Mouse (Mus musculus) embryonic fibroblast, embryonic 13.5 days (primary cell): ENCODE data around the gene A4galt.

Experiments used
- CTCF ChIP-seq: IDR thresholded peaks from 2 replicates; pipeline ENCODE4 v1.5.1; 2011; ENCODE audit warnings: mild to moderate bottlenecking, control low read depth, low read length, moderate library complexity, borderline replicate concordance; ENCODE audit not compliant: insufficient read depth
- POLR2A ChIP-seq: IDR thresholded peaks from 2 replicates; pipeline ENCODE4 v1.6.1; 2011; ENCODE audit warnings: low read depth, mild to moderate bottlenecking, control low read depth, low read length, moderate library complexity

DNA sequence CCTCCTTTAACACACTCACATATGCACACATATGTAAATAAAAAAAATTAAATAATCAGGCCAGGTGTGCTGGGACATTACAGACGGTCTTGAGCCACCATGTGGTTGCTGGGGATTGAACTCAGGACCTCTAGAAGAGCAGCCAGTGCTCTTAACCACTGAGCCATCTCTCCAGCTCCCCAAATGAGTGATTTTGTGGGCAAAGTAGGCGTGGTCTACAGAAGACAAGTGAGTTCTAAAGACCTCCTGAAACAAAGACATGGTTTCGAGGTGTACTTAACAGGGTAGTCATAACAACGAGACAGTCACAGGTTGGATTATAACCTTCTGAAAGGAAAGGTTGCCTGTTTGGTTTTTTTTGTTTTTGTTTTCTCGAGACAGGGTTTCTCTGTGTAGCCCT lies 11.8 kb upstream of the A4galt start:
- TF ChIP-seq CTCF = no peak
- TF ChIP-seq POLR2A = no peak
